Mouse (Mus musculus): ENCODE measurements at regions not wholly inside any gene's neighbourhood (a gene's known extent, or its start where the extent isn't known, plus 50 kb on each side); places are given as distances from the start of the nearest gene placed in this dataset.
A peak's percentile ranks its signal among the peaks of the same experiment; 100 is the strongest.

GRCm38 (mm10) chr4:84102736-84103135, 572.3 kb downstream of the Bnc2 start:
- Histone ChIP-seq H3K36me3 (ENCODE audit: insufficient read depth, low read length) (no peaks in the 10 kb centered on the region), H3K4me2 (ENCODE audit: low read depth, low read length, poor library complexity, severe bottlenecking) (no peak overlapping the region), H3K4me1 (ENCODE audit: insufficient read depth, low read length) (no peaks in the 10 kb centered on the region), H3K9ac (replicated peaks; ENCODE audit: low read length, poor library complexity, severe bottlenecking) (no peak overlapping the region), H3K27me3 (ENCODE audit: insufficient read depth, low read length) (no peaks in the 10 kb centered on the region), H3K9me3 (ENCODE audit: low read length) (no peaks in the 10 kb centered on the region), H3K27ac (ENCODE audit: low read depth, low read length) (no peak overlapping the region), H3K4me3 (ENCODE audit: low read depth, low read length) (no peak overlapping the region)
- DNase-seq (ENCODE audit: low spot score) (no peak), ATAC-seq (ENCODE audit: low FRiP score) (no peak)
- WGBS, result 66% methylated on average over 11 of the region's 11 CpGs
- TF ChIP-seq CTCF (IDR thresholded peaks at IDR 0.05), result no peak

DNA sequence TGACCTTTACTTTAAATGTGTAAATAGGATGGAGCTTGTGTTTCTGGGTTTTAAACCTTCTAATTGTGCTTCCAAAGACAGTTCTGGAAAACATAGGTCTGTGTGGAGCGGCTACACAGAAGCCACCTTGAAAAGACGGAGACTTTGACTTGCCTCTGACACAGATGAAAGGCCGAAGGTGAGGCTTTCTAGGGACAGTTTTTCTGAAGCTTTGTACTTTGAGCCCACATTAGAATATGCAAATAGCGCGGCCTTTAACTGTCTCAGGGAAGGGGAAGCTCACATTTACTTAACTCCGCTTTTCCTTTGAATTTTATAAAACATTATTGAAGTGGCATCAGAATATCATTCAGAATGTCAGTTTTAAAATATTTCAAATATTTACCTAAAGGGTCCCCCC, 566.5 kb downstream of the Bnc2 start:
- DNase-seq (ENCODE audit: low spot score) (no peak), ATAC-seq (ENCODE audit: low FRiP score) (no peak)
- no peak overlapping the region for H3K4me3 ChIP-seq (ENCODE audit: low read depth, low read length)
- H3K4me1 ChIP-seq (ENCODE audit: insufficient read depth, low read length), result no peaks in the 10 kb centered on the region
- H3K27me3 ChIP-seq (ENCODE audit: insufficient read depth, low read length), result no peaks in the 10 kb centered on the region
- WGBS, result 77% methylated on average over 6 of the region's 6 CpGs
- H3K36me3 ChIP-seq (ENCODE audit: insufficient read depth, low read length), result no peaks in the 10 kb centered on the region
- no peak overlapping the region for H3K27ac ChIP-seq (ENCODE audit: low read depth, low read length)
- H3K9ac ChIP-seq (replicated peaks; ENCODE audit: low read length, poor library complexity, severe bottlenecking), result no peak overlapping the region
- H3K4me2 ChIP-seq (ENCODE audit: low read depth, low read length, poor library complexity, severe bottlenecking), result no peak overlapping the region
- no peak for TF ChIP-seq CTCF (IDR thresholded peaks at IDR 0.05)
- H3K9me3 ChIP-seq (ENCODE audit: low read length), result no peaks in the 10 kb centered on the region

DNA sequence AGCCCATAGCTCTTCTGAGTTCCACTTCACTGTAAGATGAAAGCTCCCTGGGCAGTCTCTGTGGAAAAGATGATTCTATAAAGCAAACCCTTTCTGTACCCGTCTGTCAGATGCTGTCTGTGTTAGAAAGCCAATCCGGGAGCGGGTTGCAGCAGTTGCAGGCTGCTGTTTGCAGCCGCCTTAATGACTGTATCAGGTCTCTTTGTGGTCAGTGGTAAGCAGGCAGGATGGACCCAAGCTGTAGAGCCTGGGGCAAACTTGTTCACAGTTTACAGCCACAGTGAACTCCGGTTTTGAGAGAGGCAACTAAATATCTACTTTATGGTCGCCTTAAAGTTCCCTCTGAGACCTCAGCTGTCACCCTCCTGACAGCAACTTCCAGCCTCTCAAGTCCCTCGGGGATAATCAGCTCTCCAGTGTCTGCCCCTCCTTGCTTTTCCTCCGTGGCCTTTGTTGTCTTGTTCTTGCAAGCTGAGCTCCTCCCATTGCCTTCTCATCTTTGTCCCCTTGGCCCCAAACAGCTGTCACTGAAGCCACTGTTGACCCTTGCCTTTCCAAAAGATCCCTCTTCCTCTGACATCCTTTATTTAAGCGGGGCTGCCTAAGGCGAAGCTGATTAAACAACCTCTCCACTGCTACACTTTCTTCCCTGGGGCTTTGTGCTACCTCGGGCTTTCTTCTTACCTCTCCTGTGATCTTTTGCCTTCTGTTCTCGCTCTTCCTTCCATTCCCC, 565.1 kb downstream of the Bnc2 start:
- Histone ChIP-seq H3K27me3 (ENCODE audit: insufficient read depth, low read length) (no peaks in the 10 kb centered on the region), H3K27ac (ENCODE audit: low read depth, low read length) (no peak overlapping the region)
- no peak for TF ChIP-seq CTCF (IDR thresholded peaks at IDR 0.05)

GRCm38 (mm10) chr4:84114162-84115040, 560.7 kb downstream of the Bnc2 start:
- Histone ChIP-seq H3K4me1 (ENCODE audit: insufficient read depth, low read length) (no peaks in the 10 kb centered on the region), H3K27me3 (ENCODE audit: insufficient read depth, low read length) (no peaks in the 10 kb centered on the region), H3K4me2 (ENCODE audit: low read depth, low read length, poor library complexity, severe bottlenecking) (no peak overlapping the region), H3K27ac (ENCODE audit: low read depth, low read length) (no peak overlapping the region), H3K9ac (replicated peaks; ENCODE audit: low read length, poor library complexity, severe bottlenecking) (no peak overlapping the region), H3K9me3 (ENCODE audit: low read length) (no peaks in the 10 kb centered on the region), H3K36me3 (ENCODE audit: insufficient read depth, low read length) (no peaks in the 10 kb centered on the region), H3K4me3 (ENCODE audit: low read depth, low read length) (no peak overlapping the region)
- WGBS, result 81% methylated on average over 10 of the region's 10 CpGs
- no peak for TF ChIP-seq CTCF (IDR thresholded peaks at IDR 0.05)
- ATAC-seq (ENCODE audit: low FRiP score) (no peak), DNase-seq (ENCODE audit: low spot score) (no peak)

More for the DNA sequence above, 565.1 kb downstream of the Bnc2 start:
- no peak overlapping the region for H3K9ac ChIP-seq (replicated peaks; ENCODE audit: low read length, poor library complexity, severe bottlenecking)
- H3K36me3 ChIP-seq (ENCODE audit: insufficient read depth, low read length), result no peaks in the 10 kb centered on the region
- H3K4me2 ChIP-seq (ENCODE audit: low read depth, low read length, poor library complexity, severe bottlenecking), result no peak overlapping the region
- WGBS, result 15% methylated on average over 12 of the region's 12 CpGs
- H3K9me3 ChIP-seq (ENCODE audit: low read length), result no peaks in the 10 kb centered on the region
- H3K4me3 ChIP-seq (ENCODE audit: low read depth, low read length), result no peak overlapping the region
- no peaks in the 10 kb centered on the region for H3K4me1 ChIP-seq (ENCODE audit: insufficient read depth, low read length)
- ATAC-seq (ENCODE audit: low FRiP score) (no peak), DNase-seq (ENCODE audit: low spot score) (no peak)

DNA sequence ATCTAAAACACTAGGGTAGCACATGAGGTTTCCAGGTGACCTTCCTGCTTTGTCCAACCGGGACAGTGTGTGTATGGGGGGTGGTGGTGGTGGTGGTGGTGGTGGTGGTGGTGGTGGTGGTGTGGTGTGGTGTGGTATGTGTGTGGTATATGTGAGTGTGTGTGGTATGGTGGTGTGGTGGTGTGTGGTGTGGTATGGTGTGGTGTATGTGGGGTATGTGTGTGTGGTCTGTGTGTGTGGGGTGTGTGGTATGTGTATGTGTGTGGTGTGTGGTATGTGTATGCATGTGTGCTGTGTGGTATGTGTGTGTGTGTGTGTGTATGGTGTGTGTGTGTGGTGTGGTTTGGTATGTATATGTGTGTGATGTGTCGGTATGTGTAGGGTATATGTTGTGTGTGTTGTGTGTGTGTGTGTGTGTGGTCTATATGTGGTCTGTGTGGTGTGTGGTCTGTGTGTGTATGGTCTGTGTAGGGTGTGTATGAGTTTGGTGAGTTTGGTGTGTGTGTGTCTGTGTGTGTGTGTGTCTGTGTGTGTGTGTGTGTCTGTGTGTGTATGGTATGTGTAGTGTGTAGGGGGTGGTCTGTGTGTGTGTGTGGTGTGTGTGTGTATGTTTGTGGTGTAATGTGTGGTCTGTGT, 556.7 kb downstream of the Bnc2 start:
- H3K4me2 ChIP-seq (ENCODE audit: low read depth, low read length, poor library complexity, severe bottlenecking), result no peak overlapping the region
- H3K9ac ChIP-seq (replicated peaks; ENCODE audit: low read length, poor library complexity, severe bottlenecking), result no peak overlapping the region
- DNase-seq (ENCODE audit: low spot score), result no peak
- H3K4me3 ChIP-seq (ENCODE audit: low read depth, low read length), result no peak overlapping the region
- no peak for TF ChIP-seq CTCF (IDR thresholded peaks at IDR 0.05)
- ATAC-seq (ENCODE audit: low FRiP score), result peak; percentile 9; the same call in 1 of the 2 replicates
- H3K9me3 ChIP-seq (ENCODE audit: low read length), result no peaks in the 10 kb centered on the region
- H3K27me3 ChIP-seq (ENCODE audit: insufficient read depth, low read length), result no peaks in the 10 kb centered on the region
- H3K27ac ChIP-seq (ENCODE audit: low read depth, low read length), result no peak overlapping the region
- no peaks in the 10 kb centered on the region for H3K36me3 ChIP-seq (ENCODE audit: insufficient read depth, low read length)
- H3K4me1 ChIP-seq (ENCODE audit: insufficient read depth, low read length), result no peaks in the 10 kb centered on the region; the same call in 1 of the 2 replicates
- WGBS, result 100% methylated on average over 2 of the region's 2 CpGs

Measured in midbrain, postnatal 0 days (tissue).